8 mouse cellular contexts compared by ENCODE assay signal in genomic region chr12:79347643-79348042, GRCm38 (mm10). TPM values are rescaled to one million over a fixed set of nuclear protein-coding genes. Genes with fewer than 3 reads are reported as not detected.
A peak's percentile ranks its signal among the peaks of the same experiment; 100 is the strongest.
DNase-seq lines count a peak whose midpoint lies in the region; ATAC-seq and TF ChIP-seq lines count a peak whose summit lies in the region.

No protein-coding gene starts in this region.

- DNase-seq in MEL (ENCODE audit: low read depth, low spot score), result peak; percentile 83
- peak; percentile 93 for DNase-seq in brain, embryonic 14.5 days (ENCODE audit: low read depth)
- peak; percentile 43 to 75 for DNase-seq in heart, postnatal 14 days
- DNase-seq in large intestine, adult 2 months (ENCODE audit: low read depth, low spot score), result peak; percentile 51
- peak; percentile 50 to 81 for DNase-seq in lung, adult 18-20 months
- peak; percentile 94 for DNase-seq in retina, embryonic 14.5 days (ENCODE audit: low spot score)
- DNase-seq in yolk sac, embryonic 10.5 days (ENCODE audit: low spot score), result peak; percentile 58

- H3K4me1 ChIP-seq in MEL (ENCODE audit: control insufficient read depth in 1 of 2, insufficient read depth in 2 of 2, low read length in 2 of 2), result peaks cover 4 to 13% of the 10 kb centered on the region in 2 experiments

- TF ChIP-seq EP300 in MEL (IDR thresholded peaks at IDR 0.05; ENCODE audit: low read depth in 1 of 2, low read length in 2 of 2), result no peak

- 6% methylated on average over 6 of the region's 6 CpGs for WGBS in large intestine, adult 2 months

- H3K79me2 ChIP-seq in MEL (ENCODE audit: control insufficient read depth, insufficient read depth, low read length, poor library complexity), result no peaks in the 10 kb centered on the region

- H3K9ac ChIP-seq in MEL (ENCODE audit: control insufficient read depth, low read depth, low read length, poor library complexity, severe bottlenecking), result no peak overlapping the region

- peak; percentile 54 to 87 (median 78) for TF ChIP-seq CTCF in MEL (IDR thresholded peaks at IDR 0.05 in 2 of 3, conservative IDR thresholded peaks at IDR 0.05 in 1 of 3; ENCODE audit: control insufficient read depth in 1 of 3, insufficient read depth in 1 of 3, low read depth in 2 of 3, low read length in 3 of 3, poor library complexity in 1 of 3, severe bottlenecking in 1 of 3)
- TF ChIP-seq CTCF in brain, embryonic 14.5 days (IDR thresholded peaks at IDR 0.05; ENCODE audit: borderline replicate concordance, extremely low read depth, insufficient read depth, insufficient read length), result peak; percentile 73

- no peak overlapping the region for H3K27ac ChIP-seq in MEL (ENCODE audit: control insufficient read depth, low read depth, low read length)

- no peaks in the 10 kb centered on the region for H3K9me3 ChIP-seq in MEL (replicated peaks; ENCODE audit: insufficient read depth, low read length)

- H3K36me3 ChIP-seq in MEL (ENCODE audit: control insufficient read depth in 1 of 2, insufficient read depth in 2 of 2, low read length in 2 of 2), result peaks cover 0 to 11% of the 10 kb centered on the region in 2 experiments; a peak in 2 of 4 replicates

- TF ChIP-seq POLR2A in MEL (IDR thresholded peaks at IDR 0.05; ENCODE audit: control insufficient read depth in 1 of 2, insufficient read depth in 1 of 2, low read depth in 1 of 2, low read length in 2 of 2, poor library complexity in 1 of 2), result no peak
- TF ChIP-seq POLR2A in brain, embryonic 14.5 days (IDR thresholded peaks at IDR 0.05; ENCODE audit: borderline replicate concordance, extremely low read depth, insufficient read depth, insufficient read length, poor library complexity, severe bottlenecking), result no peak

- intact Hi-C loops in heart, postnatal 14 days (cut with DNase I), result no loop called here

- peak; percentile 76 for ATAC-seq in erythroid progenitor cell, adult 5-6 weeks (replicated peaks; ENCODE audit: low FRiP score, poor library complexity, severe bottlenecking)

- peak; percentile 82 for TF ChIP-seq RAD21 in MEL (IDR thresholded peaks at IDR 0.05; ENCODE audit: low read depth, low read length)

- no peak overlapping the region for H3K4me3 ChIP-seq in MEL (ENCODE audit: control insufficient read depth in 1 of 2, insufficient read depth in 1 of 2, low read depth in 2 of 2, low read length in 2 of 2)

- H3K27me3 ChIP-seq in MEL (ENCODE audit: control insufficient read depth in 1 of 2, insufficient read depth in 2 of 2, low read length in 2 of 2), result no peaks in the 10 kb centered on the region

TF ChIP-seq in MEL, 35 proteins besides CTCF, POLR2A, EP300 and RAD21:
- peak; percentile 65 for TF ChIP-seq ZC3H11A (IDR thresholded peaks at IDR 0.05; ENCODE audit: low read depth, low read length)
- TF ChIP-seq SMC3 (IDR thresholded peaks at IDR 0.05; ENCODE audit: low read depth, low read length), result peak; percentile 81
- TF ChIP-seq CHD2 (IDR thresholded peaks at IDR 0.05; ENCODE audit: low read length), result no peak

RNA-seq across cellular contexts. Expression of gene Rad51b, which starts 50.6 kb away (rescaled TPM):
- 3.6 and 4.2 TPM in 2 replicates for total RNA-seq in MEL (2012; rRNA removed)
- 1 to 10 TPM in 1 of 2 experiments, not detected in 1; 5.7 TPM for polyA plus RNA-seq in MEL (2012; ENCODE audit: insufficient read depth in 1 of 2, insufficient read length in 2 of 2, low read depth in 1 of 2, low replicate concordance in 2 of 2, missing spikeins in 1 of 2)
- polyA plus RNA-seq in brain, embryonic 14.5 days (2012; rRNA removed), result 0.67 and 1.1 TPM in 2 replicates
- total RNA-seq in erythroid progenitor cell, adult 5-6 weeks (2015; ENCODE audit: low replicate concordance), result 5.8 and 12.6 TPM in 2 replicates
- 9.5 and 9.6 TPM in 2 replicates for total RNA-seq in erythroid progenitor cell, adult 5-6 weeks (2017; ENCODE audit: low replicate concordance)
- under 1 TPM; 0.79 to 0.88 TPM for total RNA-seq in heart, postnatal 14 days (2021)
- polyA plus RNA-seq in large intestine, adult 2 months (2012; rRNA removed), result 1.3 and 1.7 TPM in 2 replicates

RNA-seq across cellular contexts. Expression of gene Zfyve26, which starts 51.5 kb away (rescaled TPM):
- total RNA-seq in MEL (2012; rRNA removed), result 7.2 and 9.2 TPM in 2 replicates
- 100 to 1,000 TPM in 1 of 2 experiments, 10 to 100 TPM in 1; 16.2 to 110 TPM for polyA plus RNA-seq in MEL (2012; ENCODE audit: insufficient read depth in 1 of 2, insufficient read length in 2 of 2, low read depth in 1 of 2, low replicate concordance in 2 of 2, missing spikeins in 1 of 2)
- 25.0 and 26.0 TPM in 2 replicates for polyA plus RNA-seq in brain, embryonic 14.5 days (2012; rRNA removed)
- total RNA-seq in erythroid progenitor cell, adult 5-6 weeks (2015; ENCODE audit: low replicate concordance), result 26.4 and 40.0 TPM in 2 replicates
- 30.8 and 39.4 TPM in 2 replicates for total RNA-seq in erythroid progenitor cell, adult 5-6 weeks (2017; ENCODE audit: low replicate concordance)
- total RNA-seq in heart, postnatal 14 days (2021), result 10 to 100 TPM; 16.2 to 18.1 TPM
- 12.5 and 21.0 TPM in 2 replicates for polyA plus RNA-seq in large intestine, adult 2 months (2012; rRNA removed)
